Mouse (Mus musculus): ENCODE results near the gene Ngdn.

Ngdn gene

DNA sequence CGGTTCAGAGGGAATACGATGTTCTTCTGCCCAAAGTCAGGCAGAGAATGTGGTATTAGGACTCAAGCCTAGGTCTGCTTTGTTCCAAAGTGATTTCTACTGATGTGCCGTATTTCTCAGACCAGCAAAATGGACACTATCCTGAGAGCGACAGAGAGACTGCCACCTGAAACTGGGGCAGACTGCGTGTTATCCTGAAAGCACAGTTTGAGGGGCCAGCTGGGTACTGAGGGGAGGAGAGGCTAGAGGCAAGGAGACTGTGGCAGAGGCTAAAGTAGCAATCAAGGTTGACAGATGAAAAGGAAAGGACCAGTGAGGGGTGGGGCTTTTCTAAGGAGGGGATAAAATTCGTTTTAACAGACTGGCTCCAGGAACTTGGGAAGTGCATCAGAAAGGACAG, 14.4 kb upstream of the Ngdn start:
- DNase-seq, result no peak

DNA sequence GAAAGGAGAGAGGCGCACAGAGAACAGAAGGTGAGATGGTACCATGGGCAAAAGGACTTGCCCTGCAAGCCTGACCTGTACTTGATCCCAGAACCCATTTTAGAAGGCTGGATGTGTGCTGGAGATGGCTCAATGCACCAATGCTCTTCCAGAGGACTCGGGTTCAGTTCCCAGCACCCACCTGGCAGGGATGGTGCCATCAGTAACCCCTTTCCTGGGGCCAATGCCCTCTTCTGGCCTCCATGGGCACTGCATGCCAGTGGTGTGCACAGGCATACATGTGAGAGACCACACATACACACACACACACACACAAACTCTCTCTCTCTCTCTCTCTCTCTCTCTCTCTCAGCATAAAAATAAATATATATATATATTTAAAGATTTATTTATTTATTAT, 13.8 kb upstream of the Ngdn start:
- no peak for DNase-seq

DNA sequence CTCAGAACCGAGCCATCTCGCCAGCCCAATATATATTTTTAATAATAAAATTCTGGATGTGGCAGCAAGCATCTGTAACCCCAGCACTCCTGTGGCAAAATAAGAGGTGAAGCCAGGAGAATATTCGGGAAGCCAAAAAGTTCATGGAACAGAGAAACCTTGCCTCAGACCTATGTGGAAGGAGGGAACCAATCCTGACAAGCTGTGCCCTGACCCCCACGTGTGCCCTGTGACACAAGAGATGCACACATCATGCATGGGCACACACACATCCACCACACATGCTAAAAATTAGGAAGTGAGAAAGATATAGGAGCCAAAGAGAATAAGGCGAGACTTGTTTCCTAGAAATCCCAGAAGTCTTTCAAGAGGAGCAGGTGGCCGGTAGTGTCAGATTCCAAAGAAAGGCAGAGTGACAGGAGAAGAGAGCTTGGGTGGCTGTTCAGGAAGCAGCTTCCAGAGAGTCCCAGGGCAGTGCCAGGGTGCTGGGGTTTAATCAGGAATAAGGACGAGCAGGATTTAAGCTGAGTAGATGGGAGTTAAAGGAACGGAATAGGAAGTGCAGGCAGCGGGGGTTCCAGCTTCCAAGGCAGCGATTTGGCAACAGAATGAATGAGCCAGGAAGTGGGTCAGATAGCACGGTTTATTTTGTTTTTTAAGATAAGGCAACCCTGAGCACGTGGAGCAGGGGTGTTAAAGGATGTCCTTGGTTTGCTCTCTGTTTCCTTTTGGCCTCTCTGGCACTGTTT, 13.1 kb upstream of the Ngdn start:
- no peak for DNase-seq

DNA sequence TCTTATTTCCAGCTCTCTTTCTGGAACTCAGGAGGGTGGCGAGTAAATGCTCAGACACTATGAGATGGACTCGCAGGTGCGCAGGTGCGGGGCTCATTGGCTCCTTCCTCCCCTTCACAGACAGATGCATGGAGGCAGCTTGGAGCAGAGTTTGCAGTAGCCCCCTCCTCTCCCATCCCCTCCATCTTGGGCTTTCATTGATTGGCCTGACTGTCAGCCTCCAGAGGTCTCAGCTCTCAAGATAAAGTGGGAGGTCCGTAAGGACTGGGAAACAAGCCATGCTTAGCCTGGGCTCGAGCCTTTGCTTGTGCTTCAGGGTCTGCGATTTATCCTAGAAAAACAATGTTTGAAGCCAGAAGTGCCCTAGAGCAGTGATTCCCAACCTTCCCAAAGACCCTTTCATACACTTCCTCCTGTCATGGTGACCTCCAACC, 12.6 kb upstream of the Ngdn start:
- DNase-seq, result no peak

DNA sequence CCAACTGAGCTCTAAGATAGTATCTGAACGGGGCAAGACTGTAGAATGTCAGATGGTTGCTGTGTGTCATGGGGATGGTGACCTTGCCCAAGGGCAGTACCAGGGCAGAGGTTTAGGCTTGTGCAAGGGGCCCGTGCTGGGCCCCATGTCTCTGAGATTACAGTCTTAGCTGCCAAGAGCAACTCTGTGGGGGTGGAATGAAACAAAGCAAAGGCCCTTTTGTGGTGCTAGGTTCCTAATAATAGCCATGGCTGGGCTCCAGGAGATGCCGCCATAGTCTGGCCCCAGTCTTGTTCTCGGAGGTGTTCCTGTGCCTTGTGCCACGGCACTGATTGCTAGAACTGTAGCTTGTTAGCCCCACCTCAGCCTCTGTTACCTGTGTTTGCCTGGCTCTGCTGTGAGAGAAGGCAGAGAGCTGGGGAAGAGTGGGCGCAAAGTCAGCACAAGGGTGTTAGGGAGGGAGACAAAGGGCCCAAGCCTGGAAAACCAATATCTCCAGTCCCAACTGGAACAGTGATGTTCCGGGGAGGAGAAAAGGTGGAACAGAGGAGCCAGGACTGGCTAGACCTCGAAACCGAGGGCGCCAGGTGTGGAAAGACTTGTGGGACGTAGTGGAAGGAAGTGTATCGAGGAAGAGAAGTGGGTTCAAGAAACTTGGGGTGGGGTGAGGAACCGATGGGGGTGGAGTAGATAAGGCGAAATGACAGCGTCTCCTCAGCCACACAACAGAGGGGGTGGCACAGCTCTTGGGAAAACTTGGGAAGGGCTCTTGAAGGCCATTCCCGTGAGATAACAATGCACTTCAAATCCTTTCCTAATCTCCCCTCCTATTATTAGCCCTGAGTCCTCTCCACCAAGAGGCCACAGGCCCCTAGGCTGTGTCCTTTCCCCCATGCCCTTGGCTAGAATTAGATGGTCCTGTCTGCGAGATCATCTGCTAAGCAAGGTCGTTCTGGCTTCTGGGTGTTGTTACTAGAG, 11.1 kb upstream of the Ngdn start:
- DNase-seq, result peak; percentile 14

DNA sequence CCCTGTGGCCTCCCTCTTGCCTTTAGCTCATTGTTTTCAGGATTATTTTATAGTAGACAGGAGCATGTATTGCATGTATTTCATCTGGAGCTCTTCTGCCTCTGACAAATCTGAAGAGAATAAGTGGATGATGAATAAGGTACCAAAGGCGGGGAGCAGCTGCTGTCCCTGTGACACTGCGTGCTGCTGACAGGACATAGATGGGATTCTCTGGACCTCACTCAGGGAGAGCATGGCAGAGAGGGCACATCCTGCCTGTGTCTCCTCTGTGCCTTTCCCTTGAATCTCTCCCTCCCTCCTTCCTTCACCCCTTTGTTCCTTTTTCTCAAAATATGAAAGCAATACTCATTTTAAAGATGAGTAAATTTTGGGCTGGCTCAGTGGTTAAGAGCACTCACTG, 9.7 kb upstream of the Ngdn start:
- peak; percentile 49 for DNase-seq

DNA sequence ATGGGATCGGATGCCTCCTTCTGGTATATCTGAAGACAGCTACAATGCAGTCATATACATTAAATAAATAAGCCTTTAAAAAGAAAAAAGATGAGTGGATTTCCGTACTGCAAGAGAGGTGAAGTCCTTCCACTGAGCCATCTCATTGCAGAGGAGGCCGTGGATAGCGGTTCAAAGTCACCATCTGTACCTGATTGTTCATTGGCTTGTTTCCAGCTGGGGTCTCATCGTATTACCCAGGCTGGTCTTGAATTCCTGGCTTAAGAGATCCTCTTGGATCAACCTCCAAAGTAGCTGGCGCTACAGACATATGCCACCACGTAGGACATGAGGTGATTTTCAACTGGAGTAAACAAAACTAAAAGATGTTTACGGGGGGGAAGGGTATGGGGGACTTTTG, 9.3 kb upstream of the Ngdn start:
- no peak for DNase-seq

DNA sequence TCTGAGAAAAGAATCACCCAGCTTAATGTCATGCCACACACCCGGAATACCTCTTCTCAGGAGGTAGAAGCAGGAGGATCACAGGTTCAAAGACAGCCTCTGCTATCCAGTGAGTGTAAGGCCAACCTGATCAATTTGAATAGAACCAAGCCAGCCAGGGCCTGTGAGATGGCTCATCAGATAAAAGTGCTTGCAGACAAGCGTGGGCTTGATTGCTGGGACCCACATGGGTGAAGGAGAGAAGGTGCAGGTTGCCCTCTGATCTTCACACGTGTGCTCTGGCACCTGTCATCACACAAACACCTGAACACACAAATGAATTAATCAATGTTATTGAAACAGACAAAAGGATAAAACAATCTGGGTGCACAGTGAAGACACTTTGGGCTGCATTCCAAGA, 8.7 kb upstream of the Ngdn start:
- no peak for DNase-seq

DNA sequence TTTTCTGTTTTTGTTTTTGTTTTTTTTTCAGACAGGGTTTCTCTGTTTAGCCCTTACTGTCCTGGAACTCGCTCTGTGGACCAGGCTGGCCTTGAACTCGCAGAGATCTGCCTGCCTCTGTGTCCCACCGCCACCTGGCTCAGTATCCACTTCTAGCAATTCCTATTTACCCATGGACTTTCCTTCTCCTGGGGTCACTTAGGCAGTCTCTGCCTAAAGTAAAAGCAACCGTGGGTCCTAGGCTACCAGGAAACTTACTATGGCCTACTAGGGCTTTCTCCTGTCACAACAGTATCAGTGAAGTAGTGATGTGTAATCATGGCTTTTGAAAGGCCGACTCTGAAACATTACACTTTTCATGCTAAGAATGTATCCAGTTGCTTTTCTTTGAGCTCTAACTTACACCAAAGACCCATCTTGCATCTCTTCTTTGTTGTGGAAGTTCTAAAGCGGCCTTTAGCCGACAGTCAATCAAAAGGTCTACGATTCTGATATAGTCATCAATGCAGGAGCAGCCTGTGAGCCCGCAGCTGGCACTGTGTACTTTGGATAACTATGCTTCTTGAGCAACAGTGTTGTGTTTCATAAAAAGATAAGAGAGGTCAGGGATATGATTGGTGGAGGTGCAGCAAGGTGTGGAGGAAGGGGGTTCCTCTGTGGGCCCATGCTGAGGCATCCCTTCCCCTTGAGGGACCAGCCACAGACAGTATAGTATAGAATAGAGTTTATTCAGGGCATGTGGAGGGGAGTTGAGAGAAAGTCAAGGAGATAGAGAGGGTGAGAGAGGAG, 7.9 kb upstream of the Ngdn start:
- no peak for DNase-seq

DNA sequence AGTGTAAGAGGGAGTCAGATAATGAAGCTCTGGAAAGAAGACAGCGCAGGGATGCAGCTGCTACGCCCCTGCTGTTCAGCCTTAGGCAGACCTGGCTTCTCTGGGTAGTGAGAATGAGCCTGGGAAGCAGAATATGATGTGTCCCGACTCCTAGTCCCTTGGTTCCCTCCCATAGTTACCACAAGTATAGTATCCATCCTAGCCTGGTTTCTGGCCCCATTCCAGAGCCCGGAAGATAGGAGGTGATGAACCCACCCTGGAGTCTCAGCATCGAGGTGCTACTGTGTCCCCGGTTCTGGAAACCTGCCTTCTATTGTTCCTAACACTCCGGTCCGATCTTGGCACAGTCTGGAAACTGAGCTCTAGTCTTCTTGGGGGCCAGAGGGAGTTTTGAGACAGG, 6.8 kb upstream of the Ngdn start:
- no peak for DNase-seq

DNA sequence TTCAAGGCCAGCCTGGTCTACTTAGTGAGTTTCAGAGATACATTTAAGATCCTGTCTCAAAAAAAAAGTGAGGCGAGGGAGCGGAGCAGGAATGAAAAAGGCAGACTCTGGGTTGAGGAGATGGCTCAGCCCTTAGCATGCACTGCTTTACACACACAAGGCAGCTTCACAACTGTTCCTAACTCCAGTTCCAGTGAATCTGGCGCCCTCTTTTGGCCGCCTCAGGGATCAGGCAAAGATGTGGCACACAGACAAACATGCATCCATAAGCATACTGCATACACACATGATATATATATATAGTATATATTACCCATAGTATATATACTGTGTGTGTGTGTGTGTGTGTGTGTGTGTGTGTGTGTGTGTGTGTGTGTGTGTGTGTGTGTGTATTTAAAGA, 4.1 kb upstream of the Ngdn start:
- no peak for DNase-seq

DNA sequence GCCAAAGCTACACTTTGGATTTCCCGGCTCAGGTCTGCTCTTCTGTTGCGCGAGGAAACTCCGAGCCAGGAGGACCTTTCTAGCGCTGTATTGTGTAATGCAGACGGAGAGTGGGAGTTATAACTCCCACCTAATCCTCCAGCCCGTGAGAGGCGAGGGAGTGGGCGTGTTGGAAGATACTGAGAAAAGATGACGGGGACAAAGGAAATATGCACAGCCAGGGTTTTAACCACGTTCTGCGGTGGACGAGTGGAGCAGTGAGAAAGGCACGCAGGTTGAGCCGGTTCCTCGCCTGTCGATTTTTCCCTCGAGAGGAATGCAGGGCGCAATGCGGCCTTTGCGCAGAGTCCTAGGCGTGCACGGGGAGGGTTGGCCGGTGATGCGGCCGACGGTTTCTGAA, 663 bp upstream of the Ngdn start:
- DNase-seq, result no peak

DNA sequence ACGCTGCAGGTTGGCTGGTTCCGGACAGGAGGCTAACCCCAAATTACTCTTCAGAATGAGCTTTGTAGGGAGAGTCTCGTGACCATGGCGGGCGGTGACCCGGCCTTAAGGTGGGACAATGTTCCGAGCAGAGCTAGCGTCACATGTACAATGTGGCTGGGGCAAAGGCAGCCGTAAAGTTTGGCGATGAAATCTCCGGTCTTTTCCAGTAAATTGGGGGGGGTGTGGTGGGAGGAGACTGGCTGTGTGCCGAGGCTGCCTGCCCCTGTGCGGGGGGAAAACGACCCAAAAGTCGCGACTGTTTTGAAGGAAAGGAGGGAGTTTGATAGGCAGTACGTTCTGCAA, 485 bp downstream of the Ngdn start:
- no peak for DNase-seq

DNA sequence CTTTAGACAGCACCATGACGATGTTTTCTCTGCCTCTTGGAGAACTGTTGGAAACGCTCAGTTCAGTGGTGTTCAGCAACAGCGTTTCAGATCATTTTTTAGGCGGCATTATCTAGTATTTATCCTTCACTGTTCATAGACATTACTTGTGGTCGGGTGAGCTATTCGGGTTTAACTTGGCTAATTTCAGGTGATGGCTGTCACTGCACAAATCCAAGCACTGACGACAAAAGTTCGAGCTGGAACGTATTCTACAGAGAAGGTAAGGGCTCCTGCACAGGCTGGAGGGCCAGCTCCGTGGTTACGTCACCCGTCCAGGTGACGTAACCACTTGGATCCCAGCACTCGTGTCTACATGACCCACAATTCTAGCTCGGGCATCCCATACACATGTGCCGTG, 1.6 kb downstream of the Ngdn start:
- no peak for DNase-seq

DNA sequence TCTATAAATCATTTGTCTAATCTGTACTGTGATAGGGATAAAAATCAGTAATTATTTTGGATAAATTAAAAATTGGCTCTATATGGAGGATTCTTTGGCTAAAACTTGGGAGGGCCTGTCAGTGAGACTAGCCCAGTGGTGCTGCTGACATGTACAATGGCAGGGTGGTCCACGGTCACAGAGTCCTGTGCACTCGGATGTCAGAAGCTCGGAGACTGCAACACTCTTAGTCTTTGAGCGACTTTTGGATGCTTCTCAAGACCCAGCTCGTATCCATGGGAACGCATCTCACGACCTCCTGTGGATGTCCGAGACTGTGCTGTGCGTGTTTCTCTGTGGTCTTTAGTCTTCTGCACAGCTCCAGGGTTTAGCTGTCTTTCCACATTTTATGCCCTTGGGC, 5.1 kb downstream of the Ngdn start:
- DNase-seq, result no peak

DNA sequence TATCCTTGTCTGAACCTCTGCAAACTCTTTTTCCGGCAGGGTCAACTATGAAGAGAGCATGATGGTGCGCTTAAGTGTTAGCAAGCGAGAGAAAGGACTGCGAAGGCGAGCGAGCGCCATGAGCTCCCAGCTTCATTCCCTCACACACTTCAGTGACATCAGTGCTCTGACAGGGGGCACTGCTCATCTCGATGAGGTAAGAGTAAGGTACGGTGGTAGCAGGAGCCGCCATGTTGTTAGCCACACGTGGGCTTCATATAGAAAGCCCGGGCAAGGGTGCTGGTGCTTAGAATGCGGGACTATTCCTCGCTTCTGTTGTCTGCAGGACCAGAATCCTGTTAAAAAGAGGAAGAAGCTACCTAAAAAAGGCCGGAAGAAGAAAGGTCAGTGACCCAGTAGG, 7.8 kb downstream of the Ngdn start:
- DNase-seq, result no peak

DNA sequence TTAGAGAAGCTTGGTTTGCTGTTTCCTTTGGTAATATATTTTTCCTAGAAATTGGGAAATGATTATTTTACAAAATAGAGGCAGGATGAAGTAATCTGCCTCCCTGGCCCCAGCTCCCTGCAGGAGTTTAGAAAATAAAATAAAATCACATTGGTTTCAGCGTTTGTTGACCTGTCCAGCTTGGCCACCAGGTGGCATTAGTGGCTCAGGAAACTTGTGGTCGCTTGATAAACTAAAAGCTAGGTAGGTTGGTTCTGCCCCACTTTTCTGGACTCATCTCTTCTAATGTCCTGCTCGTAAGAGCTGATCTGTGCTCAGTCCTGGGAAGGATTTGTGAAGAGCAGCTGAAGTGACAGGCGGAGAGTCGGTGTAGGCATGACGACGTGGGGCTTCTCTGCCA, 9.0 kb downstream of the Ngdn start:
- DNase-seq, result peak; percentile 64

DNA sequence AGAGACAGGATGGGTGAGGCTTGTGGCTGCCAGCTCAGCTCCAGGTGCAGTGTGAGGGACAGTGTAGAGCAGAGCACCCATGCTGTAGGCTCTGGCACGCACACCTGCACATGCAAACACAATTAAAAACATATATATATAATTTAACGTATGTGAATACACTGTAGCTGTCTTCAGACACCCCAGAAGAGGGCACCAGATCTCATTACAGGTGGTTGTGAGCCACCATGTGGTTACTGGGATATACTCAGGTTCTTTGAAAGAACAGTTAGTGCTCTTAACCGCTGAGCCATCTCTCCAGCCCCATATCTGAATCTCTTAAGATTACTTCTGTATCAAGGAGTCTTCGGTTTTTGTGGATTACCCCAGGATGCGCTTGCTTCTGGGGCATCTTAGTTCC, 10.3 kb downstream of the Ngdn start:
- DNase-seq, result no peak

DNA sequence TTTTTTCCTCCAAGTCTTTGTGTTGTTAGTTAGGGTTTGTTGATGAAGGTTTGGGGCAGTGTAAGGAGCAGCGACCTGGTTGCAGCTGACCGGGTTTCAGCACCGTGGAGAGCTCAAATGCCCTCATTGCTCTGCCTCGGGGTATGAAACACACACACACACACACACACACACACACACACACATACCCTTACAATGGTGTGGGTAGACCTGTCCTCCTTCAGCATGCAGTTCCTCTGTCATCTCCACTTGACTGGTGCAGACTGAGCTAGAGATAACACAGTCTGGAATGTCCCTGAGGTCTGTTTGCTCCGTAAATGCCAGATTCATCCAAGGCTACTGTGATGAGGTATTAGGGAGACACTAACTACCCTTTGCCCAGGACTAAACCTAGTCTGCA, 12.0 kb downstream of the Ngdn start:
- no peak for DNase-seq

DNA sequence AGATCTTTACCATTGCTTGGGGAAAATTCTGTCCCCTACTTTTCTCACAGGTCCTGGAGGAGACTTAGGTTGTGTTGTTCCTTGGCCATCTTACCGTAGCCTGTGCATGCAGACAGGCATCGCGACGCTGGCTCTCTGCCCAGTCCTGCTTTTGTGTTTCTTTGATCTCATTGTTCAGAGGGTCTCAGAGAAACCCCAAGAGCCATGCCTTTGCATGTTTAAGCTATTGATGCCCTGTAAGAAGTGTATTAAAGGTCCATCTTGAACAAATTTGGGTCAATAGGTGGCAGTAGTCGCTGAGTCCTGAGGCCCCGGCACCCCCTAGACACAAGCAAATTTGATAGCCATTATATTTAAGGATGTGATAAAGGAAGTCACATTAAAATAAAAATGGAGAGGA, 12.4 kb downstream of the Ngdn start:
- DNase-seq, result no peak

DNA sequence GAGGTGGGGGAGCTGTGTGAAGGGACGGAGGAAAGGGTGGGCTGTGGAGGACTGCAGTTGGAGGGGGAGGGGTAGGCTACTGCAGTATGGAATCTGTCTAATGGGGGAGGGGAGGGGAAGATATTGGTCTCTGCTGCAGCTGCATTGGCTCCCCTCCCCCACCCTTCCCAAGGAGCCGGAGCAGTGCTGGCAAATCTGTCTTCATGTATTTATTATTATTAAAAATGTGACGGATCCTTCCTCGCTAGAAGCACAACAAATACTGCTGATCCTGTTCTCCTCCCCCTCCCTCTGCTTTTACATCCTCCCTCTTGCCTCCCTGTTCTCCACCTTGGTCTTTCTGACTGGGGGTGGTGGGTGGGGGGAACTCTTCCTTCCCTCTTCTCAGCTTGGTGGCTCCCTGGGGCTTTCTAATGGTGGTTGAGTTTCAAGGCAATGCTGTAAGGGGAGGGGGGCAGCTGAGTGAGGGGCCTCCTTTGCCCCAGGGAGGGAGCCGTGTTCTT, 13.1 kb downstream of the Ngdn start:
- no peak for DNase-seq

DNA sequence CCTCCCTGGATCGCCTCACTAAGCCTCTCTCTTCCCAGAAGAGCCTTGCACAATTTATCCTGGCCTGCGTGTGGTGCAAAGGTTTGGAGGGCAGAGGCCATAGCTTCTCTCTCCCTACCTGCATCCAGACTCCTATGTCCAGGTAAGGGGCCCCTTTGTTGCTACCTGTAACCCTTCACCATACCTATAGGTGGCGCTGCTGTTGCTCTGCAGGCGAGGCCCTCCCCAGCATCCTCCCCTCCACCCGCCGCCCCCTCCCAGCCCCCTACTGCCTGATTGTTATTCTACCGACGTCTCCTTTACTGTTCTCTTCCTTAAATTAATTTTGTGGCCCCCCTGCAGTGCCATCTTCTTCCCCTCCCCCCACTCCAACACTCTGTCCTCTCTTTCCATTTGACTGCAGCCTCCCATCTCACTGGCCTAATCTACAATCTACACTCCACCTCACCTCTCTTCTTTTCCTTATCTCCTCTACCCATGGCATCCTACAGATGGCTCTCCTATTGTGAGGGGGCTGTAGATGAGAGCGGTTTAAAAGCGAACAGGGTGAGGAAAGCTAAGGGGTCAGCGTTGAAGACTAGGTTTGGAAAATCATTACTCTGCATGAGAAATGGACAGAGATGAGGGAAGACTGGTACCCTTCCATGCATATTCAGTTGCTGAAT, 13.9 kb downstream of the Ngdn start:
- DNase-seq, result peak; percentile 15

DNA sequence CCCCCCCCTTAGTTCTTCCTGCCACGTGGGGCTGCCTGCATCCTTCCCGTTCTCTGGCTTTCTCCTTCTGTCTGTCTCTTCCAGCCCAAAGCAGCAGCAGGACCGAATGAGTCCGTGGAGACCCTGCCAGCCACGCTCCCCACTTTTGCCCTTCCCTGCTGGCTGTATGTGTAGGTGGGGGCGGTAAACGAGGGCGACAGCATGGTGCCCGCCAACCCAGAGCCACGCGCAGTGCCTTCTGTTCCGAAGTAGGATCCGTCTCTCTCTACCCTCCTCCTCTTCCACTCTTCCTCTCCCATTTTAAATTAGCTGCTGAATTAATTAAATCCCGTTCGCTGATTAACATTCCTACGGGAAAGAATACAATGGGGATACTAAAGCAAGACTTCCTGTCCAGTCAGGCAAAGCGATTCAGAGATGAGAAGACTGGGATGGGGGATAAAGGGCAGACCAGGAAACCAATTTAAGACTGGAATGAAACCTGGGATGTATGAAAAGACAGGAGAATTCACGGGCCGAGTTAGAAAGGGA, 17.5 kb downstream of the Ngdn start:
- no peak for DNase-seq
